Mouse (Mus musculus): ENCODE data around the gene RPS10-NUDT3.

GRCm38 (mm10) chr17:27621161-27621560 is 13.9 kb downstream of the RPS10-NUDT3 start:
- TF ChIP-seq CTCF (IDR thresholded peaks at IDR 0.05; ENCODE audit: borderline replicate concordance, insufficient read depth, low read depth, low read length) (no peak), POLR2A (IDR thresholded peaks at IDR 0.05; ENCODE audit: borderline replicate concordance, insufficient read depth, low read length) (no peak)
